Mouse (Mus musculus) ZHBTc4 (cell line): ENCODE measurements around the gene Bbip1.
"Not testable (repeated sequence)": the region's sequence is repeated elsewhere in the genome, so short reads cannot be mapped to it uniquely, and the experiment has no call there.

ENCODE experiments used
- DNase-seq: peaks from one replicate; pipeline ENCODE4 v3.0.0-alpha.2; 2011; ENCODE audit warnings: low read depth, low spot score

The Bbip1 gene

GRCm38 (mm10) chr19:53943802-53944785 is at the start of gene Bbip1, which contains the start of gene Shoc2:
Gene Bbip1, minus strand, starts transcription at chr19:53944627.
Gene Shoc2, plus strand, starts transcription at chr19:53944306.
- peak; percentile 99 for DNase-seq

DNA sequence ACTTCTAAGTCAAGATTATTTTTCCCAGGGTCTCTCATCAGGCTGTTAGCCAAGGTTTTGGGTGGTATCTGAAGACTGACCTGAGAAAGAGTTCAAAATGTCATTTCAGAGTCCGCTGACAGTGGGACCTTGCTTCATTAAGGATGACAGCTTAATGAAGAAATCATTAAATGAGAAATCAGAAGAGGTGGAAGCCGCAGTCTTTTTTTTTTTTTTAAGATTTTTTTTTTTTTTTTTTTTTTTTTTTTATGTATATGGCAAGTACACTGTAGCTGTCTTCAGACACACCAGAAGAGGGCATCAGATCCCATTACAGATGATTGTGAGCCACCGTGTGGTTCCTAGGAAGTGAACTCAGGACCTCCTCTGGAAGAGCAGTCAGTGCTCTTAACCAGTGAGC is 49.4 kb upstream of the Bbip1 start:
- DNase-seq, result no peak

DNA sequence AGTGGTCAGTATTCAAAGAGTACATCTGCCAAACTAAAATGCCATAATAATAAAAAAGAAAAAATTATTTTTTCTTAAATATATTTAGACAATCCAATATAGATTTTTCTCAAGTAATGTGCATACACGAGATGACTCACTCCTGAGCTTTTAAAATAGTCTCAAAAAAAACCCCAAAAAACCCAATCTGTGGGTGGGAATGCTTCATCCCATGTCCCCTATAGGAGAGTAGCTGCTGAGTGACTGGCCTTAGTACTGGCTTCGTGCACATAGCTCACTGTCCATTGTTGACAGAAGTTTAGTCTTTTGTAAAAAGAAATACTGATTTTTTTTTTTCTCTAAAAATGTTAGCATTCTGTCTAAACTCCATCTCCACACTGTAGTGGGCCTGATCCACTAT is 46.1 kb upstream of the Bbip1 start:
- DNase-seq, result no peak

DNA sequence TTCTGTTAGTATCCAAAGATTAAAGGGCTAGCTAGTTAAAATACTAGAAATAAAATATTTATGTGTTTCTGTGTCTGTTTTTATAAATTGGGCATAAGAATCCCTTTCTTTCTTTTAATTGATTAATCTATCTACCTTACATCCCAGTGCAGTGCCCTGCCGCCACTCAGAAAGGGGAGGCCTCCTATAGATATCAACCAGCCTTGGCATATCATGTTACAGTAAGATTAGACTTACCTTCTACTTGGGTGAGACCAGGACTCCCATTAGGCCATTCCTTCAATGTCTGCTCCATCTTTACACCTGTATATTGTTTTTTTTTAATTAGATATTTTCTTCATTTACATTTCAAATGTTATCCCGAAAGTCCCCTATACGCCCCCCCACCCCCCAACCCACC is 40.2 kb upstream of the Bbip1 start:
- no peak for DNase-seq

DNA sequence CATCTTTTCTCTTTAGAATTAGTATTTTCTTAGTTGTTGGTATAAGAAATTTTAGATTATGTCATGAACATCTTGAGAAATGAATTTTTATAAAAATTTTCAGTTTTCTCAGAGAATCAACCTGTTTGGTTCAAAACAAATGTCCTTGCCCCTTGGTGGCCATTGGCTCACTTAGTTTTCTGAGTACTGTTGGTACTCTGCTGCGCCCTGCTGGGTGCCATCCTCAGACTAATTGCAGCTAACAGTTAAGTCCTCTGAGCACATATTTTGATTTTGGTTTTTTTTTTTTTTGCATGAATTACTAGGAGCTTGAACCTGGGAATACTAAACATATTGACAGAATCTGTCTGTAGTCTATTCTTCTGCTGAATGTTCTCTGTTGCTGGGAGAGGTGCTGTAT is 38.9 kb upstream of the Bbip1 start:
- no peak for DNase-seq

GRCm38 (mm10) chr19:53982041-53982440 is 37.6 kb upstream of the Bbip1 start:
- no peak for DNase-seq

GRCm38 (mm10) chr19:53973656-53974055 is 29.2 kb upstream of the Bbip1 start:
- DNase-seq, result no peak

DNA sequence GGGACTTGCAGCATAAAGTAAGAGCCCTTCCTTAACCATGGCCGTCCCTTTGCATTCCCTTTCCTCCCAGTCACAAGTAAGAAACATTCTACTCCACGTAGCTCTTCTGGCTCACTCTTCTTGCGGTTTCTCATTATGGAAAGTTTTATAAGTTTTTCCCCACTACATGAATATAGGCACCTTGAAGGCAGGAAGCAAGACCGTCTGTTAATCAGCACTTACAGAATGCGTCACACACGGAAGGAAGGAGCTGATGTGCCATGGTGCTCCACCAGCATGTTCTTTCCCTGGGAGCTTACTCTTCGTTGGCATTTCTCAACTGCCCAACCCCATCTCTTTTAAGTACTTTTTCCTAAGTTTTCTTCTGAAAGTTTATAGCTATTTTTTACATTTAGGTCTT is 27.5 kb upstream of the Bbip1 start:
- no peak for DNase-seq

DNA sequence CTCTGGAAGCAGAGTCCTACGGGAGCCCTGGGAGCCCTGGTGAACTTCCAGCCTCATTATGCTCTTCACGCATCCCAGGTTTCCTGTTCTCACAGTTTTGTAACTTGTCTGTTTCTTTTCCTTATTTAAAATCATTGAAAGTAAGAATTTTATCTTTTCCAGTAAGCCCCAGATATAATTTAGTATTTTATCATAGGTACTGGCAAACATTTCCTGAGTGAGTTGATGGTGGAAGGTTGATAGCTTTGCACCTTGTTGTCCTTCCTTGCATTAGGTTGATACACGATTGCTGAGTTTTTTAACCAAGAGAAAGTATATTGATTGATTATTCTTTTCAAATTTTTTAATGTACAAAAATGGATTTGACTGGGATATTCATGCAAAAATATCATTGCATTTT is 24.8 kb upstream of the Bbip1 start:
- no peak for DNase-seq

GRCm38 (mm10) chr19:53964910-53965633 is 20.6 kb upstream of the Bbip1 start:
- no peak for DNase-seq

GRCm38 (mm10) chr19:53964347-53964746 is 19.9 kb upstream of the Bbip1 start:
- not testable (repeated sequence) for DNase-seq

DNA sequence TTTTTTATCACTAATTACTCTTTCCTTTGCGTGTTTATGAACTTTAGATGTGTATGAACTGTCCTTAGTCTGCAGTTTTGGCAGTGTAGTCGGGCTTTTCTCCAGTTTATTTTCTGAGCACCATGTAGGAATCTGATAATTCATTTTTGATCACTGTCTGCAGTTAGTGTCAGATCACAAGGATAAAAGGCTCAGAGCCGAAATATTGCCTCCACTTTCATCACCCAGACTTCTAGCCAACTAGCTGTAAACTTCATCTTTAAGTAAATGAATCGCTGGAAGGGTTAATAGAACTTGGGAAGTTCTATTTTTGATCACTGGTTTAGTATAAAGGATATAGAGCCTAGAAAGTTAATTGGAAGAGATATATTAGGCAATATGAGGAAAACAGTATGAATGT is 18.1 kb upstream of the Bbip1 start:
- DNase-seq, result no peak

- DNase-seq, result no peak
Measured at GRCm38 (mm10) chr19:53957513-53957912, 13.1 kb upstream of the Bbip1 start.

- peak; percentile 91 for DNase-seq
Measured at GRCm38 (mm10) chr19:53945171-53946042, 980 bp upstream of the Bbip1 start.

DNA sequence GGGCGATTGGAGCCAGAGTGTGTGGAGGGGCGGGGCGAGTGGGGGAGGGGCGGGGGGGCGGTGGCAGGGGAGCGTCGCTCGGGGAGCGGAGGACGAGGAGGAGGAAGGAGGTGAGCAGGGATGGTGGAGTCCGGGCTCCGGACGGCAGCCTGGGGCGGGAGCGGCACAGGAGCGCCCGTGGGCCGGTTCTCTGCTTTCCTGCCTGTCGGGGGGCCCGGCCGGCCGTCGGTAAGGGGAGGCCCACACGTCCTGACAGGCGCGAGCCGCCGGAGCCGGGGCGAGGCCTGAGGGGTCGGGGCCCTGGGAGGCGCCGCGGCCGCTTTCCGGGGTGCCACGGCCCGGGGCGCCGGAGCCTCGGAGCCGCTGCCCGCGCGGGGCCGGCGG is 351 bp upstream of the Bbip1 start:
- DNase-seq, result no peak

DNA sequence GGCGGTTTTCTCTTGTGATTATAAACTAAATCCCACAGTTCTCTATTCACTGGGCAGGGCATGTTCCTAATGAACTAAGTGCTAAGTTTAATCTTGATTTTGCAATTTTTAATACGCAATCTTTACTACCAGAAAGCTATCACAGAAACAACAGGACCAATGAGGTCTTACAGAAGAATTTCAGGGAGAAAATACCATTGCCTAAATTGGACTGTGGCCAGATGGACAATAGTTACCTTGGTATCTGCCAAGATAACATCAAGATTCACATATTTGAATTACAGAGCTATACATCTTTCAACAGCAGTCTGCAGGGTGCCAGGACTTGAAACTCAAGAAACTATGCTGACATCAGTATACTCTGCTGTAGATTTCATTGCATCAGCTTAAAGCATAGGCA is 2.1 kb downstream of the Bbip1 start:
- no peak for DNase-seq

DNA sequence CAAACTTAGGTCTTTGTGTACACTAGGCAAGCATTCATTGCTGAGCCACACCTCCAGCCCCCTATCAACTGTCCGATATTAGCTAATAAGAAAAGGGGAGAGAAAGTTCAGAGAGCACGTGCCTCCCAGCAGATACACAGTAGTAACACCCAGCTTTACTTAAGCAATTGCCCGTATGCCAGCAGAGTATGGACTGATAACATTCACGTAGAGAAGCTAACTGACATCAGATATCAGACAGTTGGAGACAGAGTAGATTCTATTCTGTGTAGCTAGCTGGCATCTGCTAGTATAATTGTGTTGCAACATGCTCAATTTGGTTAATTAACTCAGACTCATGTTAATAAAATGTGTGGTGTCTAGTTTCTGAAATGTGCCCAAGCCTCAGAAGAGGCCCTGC is 3.3 kb downstream of the Bbip1 start:
- no peak for DNase-seq

- no peak for DNase-seq
Measured at GRCm38 (mm10) chr19:53939467-53939866, 5.0 kb downstream of the Bbip1 start.

GRCm38 (mm10) chr19:53934046-53934445 is 10.4 kb downstream of the Bbip1 start:
- DNase-seq, result no peak

- DNase-seq, result no peak
Measured at GRCm38 (mm10) chr19:53933050-53933449, 11.4 kb downstream of the Bbip1 start.

DNA sequence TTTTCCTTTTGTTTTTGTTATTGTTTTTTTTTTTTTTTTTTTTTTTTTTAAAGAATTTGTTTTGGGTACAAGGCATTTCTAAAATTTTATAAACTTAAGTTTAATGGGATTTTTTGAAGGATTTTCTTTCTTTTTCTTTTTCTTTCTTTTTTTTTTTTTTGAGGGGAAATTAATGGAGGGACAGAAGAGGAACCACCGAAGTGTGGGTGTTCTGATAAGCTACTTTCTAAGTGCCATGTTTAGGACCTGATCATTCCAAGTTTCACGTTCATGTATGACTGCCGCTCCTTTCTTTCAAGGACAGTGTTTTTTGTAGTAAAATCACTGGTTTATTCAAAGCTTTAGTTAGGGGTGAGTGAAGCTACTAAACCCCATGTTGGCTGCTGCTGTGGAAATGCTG is 15.2 kb downstream of the Bbip1 start:
- DNase-seq, result no peak

DNA sequence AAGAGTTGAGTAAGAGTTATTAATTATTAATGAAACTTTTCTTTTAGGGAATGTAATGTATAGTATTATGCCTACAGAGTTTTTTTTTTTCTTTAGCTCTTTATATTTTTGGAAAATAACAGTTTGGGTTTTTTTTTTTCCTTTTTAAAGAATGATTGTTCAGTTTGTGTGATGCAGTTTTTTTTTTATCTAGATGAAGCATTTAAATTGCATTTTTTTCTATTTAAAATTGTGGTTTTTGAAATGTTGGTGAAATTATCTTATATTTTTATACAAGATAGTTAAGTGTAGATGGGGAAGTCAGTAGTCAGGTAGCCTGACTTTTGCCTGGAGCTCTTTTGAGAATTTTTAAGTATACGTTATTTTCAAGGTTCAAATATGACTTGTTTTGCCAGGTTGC is 17.7 kb downstream of the Bbip1 start:
- DNase-seq, result no peak
